Mouse (Mus musculus): ENCODE measurements around the gene A230050P20Rik.

DNA sequence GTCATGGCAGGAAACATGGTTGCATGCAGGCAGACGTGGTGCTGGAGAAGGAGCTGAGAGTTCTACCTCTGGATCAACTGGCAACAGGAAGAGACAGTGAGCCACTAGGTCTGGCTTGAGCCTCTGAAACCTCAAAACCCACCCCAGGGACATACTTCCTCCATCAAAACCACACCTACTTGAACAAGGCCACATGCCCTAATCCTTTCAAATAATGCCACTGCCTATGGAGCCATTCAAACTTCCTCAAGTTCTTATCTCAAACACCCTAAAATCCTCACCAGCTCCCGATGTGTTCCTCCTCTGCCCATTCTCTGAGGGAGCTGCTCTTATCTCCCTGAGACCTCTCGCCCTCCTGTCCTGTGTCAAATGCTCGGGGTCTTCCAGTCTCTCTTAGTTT, 26.2 kb upstream of the A230050P20Rik start:
- TF ChIP-seq ZNF384 (IDR thresholded peaks at IDR 0.05; ENCODE audit: low read depth, low read length) (no peak), CTCF (IDR thresholded peaks at IDR 0.05 in 2 of 3, conservative IDR thresholded peaks at IDR 0.05 in 1 of 3; ENCODE audit: control insufficient read depth in 1 of 3, insufficient read depth in 1 of 3, low read depth in 2 of 3, low read length in 3 of 3, poor library complexity in 1 of 3, severe bottlenecking in 1 of 3) (no peak)
